Mouse (Mus musculus) hindbrain, postnatal 0 days (tissue): Measurements from ENCODE around the gene Tspan2. TPM values are rescaled to one million over a fixed set of nuclear protein-coding genes. Genes with fewer than 3 reads are reported as not detected.

Experiments used
- ATAC-seq: fragments of 200-750 bp; cut with Nextera tagmentation; 2 replicates; pipeline ENCODE4 v1.8.0; 2017; ENCODE audit warnings: mild to moderate bottlenecking, moderate TSS enrichment, moderate library complexity
- DNase-seq: peaks from one replicate; pipeline ENCODE4 v3.0.0-alpha.2; 2015; ENCODE audit warnings: low spot score
- H3K27ac ChIP-seq: fragments of 300-500 bp; sonication (generic); 2 replicates; pipeline ENCODE4 v1.5.1; 2014; ENCODE audit warnings: mild to moderate bottlenecking
- H3K27me3 ChIP-seq: fragments of 300-500 bp; sonication (generic); 2 replicates; pipeline ENCODE4 v1.6.1; 2014; ENCODE audit warnings: low read length, mixed read lengths; ENCODE audit not compliant: insufficient read depth
- H3K36me3 ChIP-seq: fragments of 300-500 bp; sonication (generic); 2 replicates; pipeline ENCODE4 v1.6.1; 2014; ENCODE audit warnings: low read length, mixed read lengths; ENCODE audit not compliant: insufficient read depth
- H3K4me1 ChIP-seq: fragments of 300-500 bp; sonication (generic); 2 replicates; pipeline ENCODE4 v1.6.1; 2014; ENCODE audit warnings: antibody characterized with exemption, low read length, mixed read lengths; ENCODE audit not compliant: insufficient read depth
- H3K4me2 ChIP-seq: fragments of 300-500 bp; sonication (generic); 2 replicates; pipeline ENCODE4 v1.6.1; 2014; ENCODE audit warnings: low read depth, mild to moderate bottlenecking, low read length, moderate library complexity, mixed read lengths
- H3K4me3 ChIP-seq: fragments of 300-500 bp; sonication (generic); 2 replicates; pipeline ENCODE4 v1.5.1; 2014; ENCODE audit warnings: low read length
- H3K9ac ChIP-seq: fragments of 300-500 bp; sonication (generic); replicated peaks from 2 replicates; pipeline ENCODE4 v1.6.1; 2014; ENCODE audit warnings: mild to moderate bottlenecking, low read length, moderate library complexity, mixed read lengths
- H3K9me3 ChIP-seq: fragments of 300-500 bp; sonication (generic); 2 replicates; pipeline ENCODE4 v1.6.1; 2016; ENCODE audit warnings: low read length, mixed read lengths
- CTCF ChIP-seq: IDR thresholded peaks from 2 replicates; pipeline ENCODE4 v1.5.1; 2016; ENCODE audit warnings: antibody characterized with exemption, control low read depth, low read depth
- WGBS: fragments of 180-500 bp; shearing (Covaris S2); extraction: QIAGEN DNeasy Blood & Tissue Kit; methylation state at CpG from one replicate; pipeline ENCODE4 v1.1.7; 2014; 5-methylcytosine and 5-hydroxymethylcytosine counted together
- polyA plus RNA-seq: library from polyadenylated mRNA; unstranded; fragments of >200 nt; fragmentation: Nextera tagmentation; extraction: Ambion mirVana; gene quantifications from 2 replicates; pipeline ENCODE4 v1.2.1, GENCODE M21; 2015
- total RNA-seq: library from RNA; depleted of rRNA; stranded (reverse); fragments of >200 nt; gene quantifications from 2 replicates; pipeline ENCODE4 v1.2.3, GENCODE M21; 2014

Gene Tspan2
- total and polyA plus RNA-seq, 2 experiments from 2014 or later, result 20.0 to 20.3 TPM

GRCm38 (mm10) chr3:102733050-102733449 is 1.3 kb upstream of the Tspan2 start:
- H3K27ac ChIP-seq, result no peak overlapping the region
- WGBS, result 92% methylated on average over 3 of the region's 3 CpGs
- H3K4me1 ChIP-seq, result peaks cover 15% of the 10 kb centered on the region
- TF ChIP-seq CTCF, result no peak
- DNase-seq (no peak), ATAC-seq (no peak)
- H3K9ac ChIP-seq, result no peak overlapping the region
- no peaks in the 10 kb centered on the region for H3K27me3 ChIP-seq
- no peaks in the 10 kb centered on the region for H3K36me3 ChIP-seq
- no peaks in the 10 kb centered on the region for H3K9me3 ChIP-seq
- H3K4me2 ChIP-seq, result no peak overlapping the region
- H3K4me3 ChIP-seq, result no peak overlapping the region

GRCm38 (mm10) chr3:102733936-102734312 is 405 bp upstream of the Tspan2 start:
- H3K4me2 ChIP-seq, result peak overlapping the region; percentile 66
- H3K27me3 ChIP-seq, result no peaks in the 10 kb centered on the region
- peaks cover 23% of the 10 kb centered on the region for H3K4me1 ChIP-seq
- ATAC-seq (no peak), DNase-seq (no peak)
- no peaks in the 10 kb centered on the region for H3K36me3 ChIP-seq
- H3K9me3 ChIP-seq, result no peaks in the 10 kb centered on the region
- peak overlapping the region; percentile 76 for H3K27ac ChIP-seq
- H3K9ac ChIP-seq, result peak overlapping the region; percentile 72
- WGBS, result 36% methylated on average over 6 of the region's 6 CpGs
- H3K4me3 ChIP-seq, result peak overlapping the region; percentile 74
- TF ChIP-seq CTCF, result no peak

GRCm38 (mm10) chr3:102735031-102735558 is 766 bp downstream of the Tspan2 start:
- under 1% methylated on average over 33 of the region's 33 CpGs for WGBS
- Histone ChIP-seq H3K9me3 (no peaks in the 10 kb centered on the region), H3K9ac (peak overlapping the region; percentile 72), H3K4me1 (peaks cover 26% of the 10 kb centered on the region), H3K4me2 (peak overlapping the region; percentile 66), H3K4me3 (peak overlapping the region; percentile 74), H3K27me3 (no peaks in the 10 kb centered on the region), H3K27ac (peak overlapping the region; percentile 76), H3K36me3 (no peaks in the 10 kb centered on the region)
- peak; percentile 24 for TF ChIP-seq CTCF
- DNase-seq (peak; percentile 58), ATAC-seq (peak; percentile 79)

- Histone ChIP-seq H3K4me3 (peak overlapping the region; percentile 74), H3K9ac (peak overlapping the region; percentile 72), H3K27ac (peak overlapping the region; percentile 76), H3K4me1 (peaks cover 26% of the 10 kb centered on the region), H3K27me3 (no peaks in the 10 kb centered on the region), H3K36me3 (no peaks in the 10 kb centered on the region), H3K9me3 (no peaks in the 10 kb centered on the region), H3K4me2 (peak overlapping the region; percentile 66)
- no peak for TF ChIP-seq CTCF
- ATAC-seq (peak; percentile 21), DNase-seq (no peak)
- WGBS, result 42% methylated on average over 6 of the region's 6 CpGs
Measured at GRCm38 (mm10) chr3:102735638-102736037, 1.3 kb downstream of the Tspan2 start.

GRCm38 (mm10) chr3:102736436-102736835 is 2.1 kb downstream of the Tspan2 start:
- no peak overlapping the region for H3K4me2 ChIP-seq

GRCm38 (mm10) chr3:102737106-102737505 is 2.8 kb downstream of the Tspan2 start:
- no peaks in the 10 kb centered on the region for H3K36me3 ChIP-seq
- WGBS, result 62% methylated on average over 6 of the region's 6 CpGs
- no peak overlapping the region for H3K4me3 ChIP-seq
- peaks cover 26% of the 10 kb centered on the region for H3K4me1 ChIP-seq
- no peak overlapping the region for H3K27ac ChIP-seq
- no peak for ATAC-seq
- H3K9me3 ChIP-seq, result no peaks in the 10 kb centered on the region
- H3K9ac ChIP-seq, result no peak overlapping the region
- 0 out of 2 replicates have a peak overlapping the region, but pooled peaks have one; percentile 5 for H3K4me2 ChIP-seq
- TF ChIP-seq CTCF, result no peak
- no peaks in the 10 kb centered on the region for H3K27me3 ChIP-seq
- DNase-seq, result peak; percentile 26

More at GRCm38 (mm10) chr3:102736436-102736835, 2.1 kb downstream of the Tspan2 start:
- Histone ChIP-seq H3K9ac (no peak overlapping the region), H3K36me3 (no peaks in the 10 kb centered on the region), H3K27me3 (no peaks in the 10 kb centered on the region), H3K4me3 (no peak overlapping the region), H3K27ac (no peak overlapping the region), H3K4me1 (peaks cover 26% of the 10 kb centered on the region), H3K9me3 (no peaks in the 10 kb centered on the region)
- no peak for DNase-seq
- TF ChIP-seq CTCF, result no peak
- WGBS, result 89% methylated on average over 6 of the region's 6 CpGs
- no peak for ATAC-seq

GRCm38 (mm10) chr3:102738161-102738901 is 4.0 kb downstream of the Tspan2 start:
- Histone ChIP-seq H3K27ac (no peak overlapping the region), H3K4me1 (peaks cover 26% of the 10 kb centered on the region), H3K9me3 (no peaks in the 10 kb centered on the region), H3K4me2 (no peak overlapping the region), H3K4me3 (no peak overlapping the region), H3K27me3 (no peaks in the 10 kb centered on the region), H3K9ac (no peak overlapping the region), H3K36me3 (no peaks in the 10 kb centered on the region)
- DNase-seq, result no peak
- WGBS, result 75% methylated on average over 10 of the region's 10 CpGs
- ATAC-seq, result no peak
- TF ChIP-seq CTCF, result no peak
